Mouse (Mus musculus): Measurements from ENCODE around the gene Mmp14. TPM values are rescaled to one million over a fixed set of nuclear protein-coding genes. Genes with fewer than 3 reads are reported as not detected.

The Mmp14 gene
- total and polyA plus RNA-seq, 3 experiments: 19.4 to 29.9 TPM; not detected in 1

- H3K79me2 ChIP-seq (ENCODE audit: control insufficient read depth, insufficient read depth, low read length, poor library complexity): no peaks in the 10 kb centered on the region
- H3K27ac ChIP-seq (ENCODE audit: control insufficient read depth, low read depth, low read length): peak overlapping the region; percentile 60
- H3K4me3 ChIP-seq (ENCODE audit: control insufficient read depth in 1 of 2, insufficient read depth in 1 of 2, low read depth in 2 of 2, low read length in 2 of 2): no peak overlapping the region
- H3K27me3 ChIP-seq (ENCODE audit: control insufficient read depth in 1 of 2, insufficient read depth in 2 of 2, low read length in 2 of 2): no peaks in the 10 kb centered on the region
- peaks cover 27 to 43% of the 10 kb centered on the region in 2 experiments for H3K4me1 ChIP-seq (ENCODE audit: control insufficient read depth in 1 of 2, insufficient read depth in 2 of 2, low read length in 2 of 2)
- no peaks in the 10 kb centered on the region for H3K9me3 ChIP-seq (replicated peaks; ENCODE audit: insufficient read depth, low read length)
- no peak for TF ChIP-seq MEF2A (IDR thresholded peaks at IDR 0.05; ENCODE audit: extremely low read depth, insufficient replicate concordance, low read depth, low read length, poor library complexity, severe bottlenecking)
- TF ChIP-seq EP300 (IDR thresholded peaks at IDR 0.05; ENCODE audit: low read depth in 1 of 2, low read length in 2 of 2): peak in 1 of 2 experiments; percentile 53; a peak in 2 of 4 replicates
- no peak for TF ChIP-seq ZC3H11A (IDR thresholded peaks at IDR 0.05; ENCODE audit: low read depth, low read length)
- no peak for TF ChIP-seq E2F4 (IDR thresholded peaks at IDR 0.05; ENCODE audit: borderline replicate concordance, low read depth, low read length)
- TF ChIP-seq KAT2A (conservative IDR thresholded peaks at IDR 0.05; ENCODE audit: low read depth, low read length): no peak
- TF ChIP-seq USF2 (IDR thresholded peaks at IDR 0.05; ENCODE audit: borderline replicate concordance in 1 of 2, insufficient read depth in 1 of 2, low read depth in 1 of 2, low read length in 2 of 2): no peak
- H3K36me3 ChIP-seq (ENCODE audit: control insufficient read depth in 1 of 2, insufficient read depth in 2 of 2, low read length in 2 of 2): peaks cover 0 to 47% of the 10 kb centered on the region in 2 experiments; a peak in 2 of 4 replicates
- 0 out of 2 replicates have a peak overlapping the region, but pooled peaks have one; percentile 15 for H3K9ac ChIP-seq (ENCODE audit: control insufficient read depth, low read depth, low read length, poor library complexity, severe bottlenecking)
- peak; percentile 71 for DNase-seq (ENCODE audit: low read depth, low spot score)
These were observed 50.0 kb downstream of the Mmp14 start for GRCm38 (mm10) chr14:54481402-54481801.

DNA sequence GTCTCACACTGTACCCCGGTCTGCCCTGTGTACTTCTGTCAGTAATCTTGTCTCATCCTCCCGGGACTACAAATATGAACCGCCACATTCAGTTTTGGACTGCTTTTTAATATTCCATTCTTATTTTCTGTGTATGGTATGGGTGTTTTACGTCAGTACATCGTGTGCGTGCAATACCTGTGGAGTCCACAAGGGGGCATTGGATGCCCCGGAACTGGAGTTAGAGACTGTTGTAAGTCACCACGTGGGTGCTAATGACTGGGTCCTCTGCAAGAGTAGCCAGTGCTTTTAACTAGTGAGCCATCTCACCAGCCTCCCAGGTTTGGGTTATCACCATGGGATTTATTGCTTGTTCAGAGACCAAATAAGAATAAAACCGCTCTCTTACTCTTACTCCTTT lies 51.1 kb downstream of the Mmp14 start:
- peak; percentile 92 for DNase-seq (ENCODE audit: low read depth, low spot score)
- Histone ChIP-seq H3K4me1 (ENCODE audit: control insufficient read depth in 1 of 2, insufficient read depth in 2 of 2, low read length in 2 of 2) (peaks cover 18 to 42% of the 10 kb centered on the region in 2 experiments), H3K9me3 (replicated peaks; ENCODE audit: insufficient read depth, low read length) (no peaks in the 10 kb centered on the region), H3K9ac (ENCODE audit: control insufficient read depth, low read depth, low read length, poor library complexity, severe bottlenecking) (peak overlapping the region; percentile 51), H3K36me3 (ENCODE audit: control insufficient read depth in 1 of 2, insufficient read depth in 2 of 2, low read length in 2 of 2) (peaks cover 0 to 39% of the 10 kb centered on the region in 2 experiments; a peak in 2 of 4 replicates), H3K27ac (ENCODE audit: control insufficient read depth, low read depth, low read length) (peak overlapping the region; percentile 38; the same call in 1 of the 2 replicates), H3K4me3 (ENCODE audit: control insufficient read depth in 1 of 2, insufficient read depth in 1 of 2, low read depth in 2 of 2, low read length in 2 of 2) (no peak overlapping the region), H3K27me3 (ENCODE audit: control insufficient read depth in 1 of 2, insufficient read depth in 2 of 2, low read length in 2 of 2) (no peaks in the 10 kb centered on the region), H3K79me2 (ENCODE audit: control insufficient read depth, insufficient read depth, low read length, poor library complexity) (no peaks in the 10 kb centered on the region)
- TF ChIP-seq CTCF (IDR thresholded peaks at IDR 0.05 in 2 of 3, conservative IDR thresholded peaks at IDR 0.05 in 1 of 3; ENCODE audit: control insufficient read depth in 1 of 3, insufficient read depth in 1 of 3, low read depth in 2 of 3, low read length in 3 of 3, poor library complexity in 1 of 3, severe bottlenecking in 1 of 3) (peak; percentile 72 to 92 (median 85)), TBP (IDR thresholded peaks at IDR 0.05; ENCODE audit: low read depth, low read length) (peak; percentile 64), EP300 (IDR thresholded peaks at IDR 0.05; ENCODE audit: low read depth in 1 of 2, low read length in 2 of 2) (peak in 1 of 2 experiments; percentile 23; a peak in 1 of 4 replicates), MEF2A (IDR thresholded peaks at IDR 0.05; ENCODE audit: extremely low read depth, insufficient replicate concordance, low read depth, low read length, poor library complexity, severe bottlenecking) (no peak), ZNF384 (IDR thresholded peaks at IDR 0.05; ENCODE audit: low read depth, low read length) (no peak), ZKSCAN1 (IDR thresholded peaks at IDR 0.05; ENCODE audit: low read depth, low read length) (no peak), HCFC1 (IDR thresholded peaks at IDR 0.05; ENCODE audit: low read depth, low read length) (0 out of 2 replicates have a peak, but pooled peaks have one; percentile 31), MYC (IDR thresholded peaks at IDR 0.05; ENCODE audit: low read depth, low read length) (peak; percentile 98), POLR2A (IDR thresholded peaks at IDR 0.05; ENCODE audit: control insufficient read depth in 1 of 2, insufficient read depth in 1 of 2, low read depth in 1 of 2, low read length in 2 of 2, poor library complexity in 1 of 2) (peak in 1 of 2 experiments; percentile 56; a peak in 2 of 4 replicates), KAT2A (conservative IDR thresholded peaks at IDR 0.05; ENCODE audit: low read depth, low read length) (no peak; the same call in 1 of the 2 replicates), SMC3 (IDR thresholded peaks at IDR 0.05; ENCODE audit: low read depth, low read length) (peak; percentile 71), SIN3A (IDR thresholded peaks at IDR 0.05; ENCODE audit: low read length) (peak; percentile 77), POLR2AphosphoS5 (IDR thresholded peaks at IDR 0.05; ENCODE audit: borderline replicate concordance, low read depth, low read length) (no peak), RAD21 (IDR thresholded peaks at IDR 0.05; ENCODE audit: low read depth, low read length) (peak; percentile 48), USF1 (IDR thresholded peaks at IDR 0.05; ENCODE audit: low read depth, low read length) (peak; percentile 77), ELF1 (IDR thresholded peaks at IDR 0.05; ENCODE audit: low read depth, low read length) (peak; percentile 71; the same call in 1 of the 2 replicates), MXI1 (IDR thresholded peaks at IDR 0.05; ENCODE audit: low read depth, low read length) (peak; percentile 94), MAX (IDR thresholded peaks at IDR 0.05; ENCODE audit: low read length) (peak; percentile 94)
